Mouse (Mus musculus): Measurements from ENCODE around the gene Sp8.

- TF ChIP-seq CTCF (IDR thresholded peaks at IDR 0.05; ENCODE audit: borderline replicate concordance, control insufficient read depth, extremely low read depth, insufficient read depth, low read length, poor library complexity) (no peak), POLR2A (IDR thresholded peaks at IDR 0.05; ENCODE audit: control insufficient read depth, extremely low read depth, insufficient read depth, low read length, poor library complexity) (no peak)
These were observed 34.7 kb upstream of the Sp8 start for GRCm38 (mm10) chr12:118811328-118811961.

Measured in thymus, adult 2 months (tissue).